In genomic region chr8:105438865-105439264, GRCm38 (mm10) we compare ENCODE assay signal across 10 mouse cellular contexts. TPM values are rescaled to one million over a fixed set of nuclear protein-coding genes. Genes with fewer than 3 reads are reported as not detected.
A peak's percentile ranks its signal among the peaks of the same experiment; 100 is the strongest.
DNase-seq lines count a peak whose midpoint lies in the region; ATAC-seq and TF ChIP-seq lines count a peak whose summit lies in the region.
"Had no signal": no experiment of that assay in that cellular context is flagged by ENCODE, and none has a peak within 500 bp of the region (broad histone marks: within the 10 kb centered on the region; RNA-seq: fewer than 3 reads in every experiment).

No protein-coding gene starts in this region.

- TF ChIP-seq POLR2A in heart, adult 2 months (IDR thresholded peaks at IDR 0.05; ENCODE audit: insufficient read depth, low read depth, low read length), result no peak

- no peak overlapping the region for H3K27ac ChIP-seq in heart, adult 2 months
- no peak overlapping the region for H3K27ac ChIP-seq in liver, embryonic 14.5 days
- H3K27ac ChIP-seq: macrophage had no signal

- TF ChIP-seq EP300 in heart, adult 2 months (IDR thresholded peaks at IDR 0.05; ENCODE audit: insufficient read depth, low read depth, low read length), result no peak
- no peak for TF ChIP-seq EP300 in liver, embryonic 14.5 days (IDR thresholded peaks at IDR 0.05; ENCODE audit: low read depth)

- H3K4me1 ChIP-seq in heart, adult 2 months (ENCODE audit: control insufficient read depth, insufficient read depth, low read length), result peaks cover 5% of the 10 kb centered on the region
- H3K4me1 ChIP-seq in liver, embryonic 14.5 days (replicated peaks; ENCODE audit: control insufficient read depth in 2 of 2, insufficient read depth in 2 of 2, low read length in 1 of 2), result peaks cover 0 to 4% of the 10 kb centered on the region in 2 experiments; a peak in 2 of 4 replicates

- H3K4me2 ChIP-seq in liver, embryonic 14.5 days (ENCODE audit: low read depth), result no peak overlapping the region

- DNase-seq in heart, adult 2 months, result peak in 1 of 2 experiments; percentile 44
- DNase-seq in heart, adult 9 months (ENCODE audit: low spot score in 2 of 2), result no peak
- peak; percentile 36 for DNase-seq in urinary bladder, postnatal 14 days (ENCODE audit: low spot score)
- no peak for DNase-seq in urinary bladder, postnatal 36 days (ENCODE audit: low spot score in 2 of 2)
- DNase-seq in embryo, embryonic 10.5 days (ENCODE audit: low spot score), result peak; percentile 77
- DNase-seq in liver, embryonic 14.5 days (ENCODE audit: low read depth in 3 of 3, low spot score in 3 of 3), result peak; percentile 47 to 50 (median 49)
- DNase-seq in thymus, postnatal 14 days, result peak; percentile 66
- DNase-seq in frontal cortex, postnatal 36 days (ENCODE audit: low spot score in 2 of 2), result no peak

- no peak overlapping the region for H3K4me3 ChIP-seq in heart, adult 2 months
- H3K4me3 ChIP-seq in liver, embryonic 14.5 days (ENCODE audit: insufficient read depth in 1 of 2, low read depth in 2 of 2, low read length in 2 of 2), result no peak overlapping the region
- H3K4me3 ChIP-seq: erythroblast, embryonic 14.5 days had no signal

- intact Hi-C loops in heart, adult 2 months (cut with DNase I), result no loop called here

- H3K9ac ChIP-seq in heart, adult 2 months (ENCODE audit: low read depth, low read length), result no peak overlapping the region
- no peak overlapping the region for H3K9ac ChIP-seq in liver, embryonic 14.5 days (replicated peaks)

- 65% methylated on average over 5 of the region's 5 CpGs for WGBS in heart, adult 2 months
- WGBS in liver, embryonic 14.5 days (ENCODE audit: insufficient replicate concordance), result 29% methylated on average over 5 of the region's 5 CpGs

- H3K9me3 ChIP-seq in liver, embryonic 14.5 days (ENCODE audit: control insufficient read depth, low read length), result no peaks in the 10 kb centered on the region

- peaks cover 3% of the 10 kb centered on the region; the same call in 1 of the 2 replicates for H3K36me3 ChIP-seq in heart, adult 2 months (ENCODE audit: control insufficient read depth, insufficient read depth, low read length)
- H3K36me3 ChIP-seq in liver, embryonic 14.5 days (replicated peaks; ENCODE audit: control insufficient read depth, insufficient read depth, low read depth), result no peaks in the 10 kb centered on the region

- TF ChIP-seq CTCF in heart, adult 2 months (IDR thresholded peaks at IDR 0.05), result peak; percentile 71
- peak; percentile 77 for TF ChIP-seq CTCF in liver, embryonic 14.5 days (IDR thresholded peaks at IDR 0.05; ENCODE audit: low read depth)

- H3K27me3 ChIP-seq in heart, adult 2 months (ENCODE audit: control insufficient read depth, insufficient read depth, low read length), result no peaks in the 10 kb centered on the region
- no peaks in the 10 kb centered on the region; the same call in none of the 2 replicates for H3K27me3 ChIP-seq in liver, embryonic 14.5 days (ENCODE audit: control insufficient read depth, insufficient read depth, low read length)

- ATAC-seq in liver, embryonic 14.5 days (ENCODE audit: insufficient read depth), result no peak

- H3K79me2 ChIP-seq in heart, adult 2 months (replicated peaks; ENCODE audit: control insufficient read depth, insufficient read depth, low read length), result no peaks in the 10 kb centered on the region

RNA-seq across cellular contexts. Expression of gene Lrrc36, which starts 25.5 kb away (rescaled TPM):
- under 1 TPM; 0.45 to 0.47 TPM for total RNA-seq in heart, adult 2 months (2021)
- polyA plus RNA-seq in heart, adult 2 months (2012; rRNA removed), result 0.67 and 0.94 TPM in 2 replicates
- 0.04 and 0.09 TPM in 2 replicates for polyA plus RNA-seq in liver, embryonic 14.5 days (2012; rRNA removed)
- 0.08 and 0.10 TPM in 2 replicates for polyA plus RNA-seq in liver, embryonic 14.5 days (2014; fragmentation: Nextera tagmentation; extraction: Ambion mirVana)
- polyA plus RNA-seq: macrophage had no signal

RNA-seq across cellular contexts. Expression of gene Kctd19, which starts 25.6 kb away (rescaled TPM):
- total RNA-seq in heart, adult 2 months (2021), result under 1 TPM; 0.13 to 0.25 TPM
- 0.08 and 0.15 TPM in 2 replicates for polyA plus RNA-seq in heart, adult 2 months (2012; rRNA removed)
- polyA plus RNA-seq in liver, embryonic 14.5 days (2012; rRNA removed), result not detected in 2 replicates
- not detected in 2 replicates for polyA plus RNA-seq in liver, embryonic 14.5 days (2014; fragmentation: Nextera tagmentation; extraction: Ambion mirVana)
- polyA plus RNA-seq: erythroblast, embryonic 14.5 days; macrophage had no signal

RNA-seq across cellular contexts. Expression of gene Tppp3, which starts 32.5 kb away (rescaled TPM):
- total RNA-seq in heart, adult 2 months (2021), result 10 to 100 TPM; 35.0 to 48.8 TPM
- polyA plus RNA-seq in heart, adult 2 months (2012; rRNA removed), result 73.7 and 89.2 TPM in 2 replicates
- 0.49 and 0.60 TPM in 2 replicates for polyA plus RNA-seq in liver, embryonic 14.5 days (2012; rRNA removed)
- polyA plus RNA-seq in liver, embryonic 14.5 days (2014; fragmentation: Nextera tagmentation; extraction: Ambion mirVana), result 0.49 and 0.63 TPM in 2 replicates

RNA-seq across cellular contexts. Expression of gene Zdhhc1, which starts 57.8 kb away (rescaled TPM):
- total RNA-seq in heart, adult 2 months (2021), result 10 to 100 TPM; 13.0 to 13.3 TPM
- polyA plus RNA-seq in heart, adult 2 months (2012; rRNA removed), result 37.5 and 40.5 TPM in 2 replicates
- 2.2 and 2.4 TPM in 2 replicates for polyA plus RNA-seq in liver, embryonic 14.5 days (2012; rRNA removed)
- 0.90 and 1.2 TPM in 2 replicates for polyA plus RNA-seq in liver, embryonic 14.5 days (2014; fragmentation: Nextera tagmentation; extraction: Ambion mirVana)

Comparison
In these comparisons a context has a peak if more than half of its experiments do, and no peak if none do; other contexts are left out.
1. DNase-seq: peak in urinary bladder, postnatal 14 days (single experiment), embryo, embryonic 10.5 days (single experiment), liver, embryonic 14.5 days (3 of 3) and thymus, postnatal 14 days (single experiment); none in heart, adult 9 months (0 of 2), urinary bladder, postnatal 36 days (0 of 2) and frontal cortex, postnatal 36 days (0 of 2).
2. RNA of gene Tppp3, which starts 32.5 kb away (polyA plus RNA-seq): 73.7 to 89.2 TPM in heart, adult 2 months; 0.49 to 0.63 TPM in liver, embryonic 14.5 days; every median in the first group is over 10 times any median in the second.